Mouse (Mus musculus) intestine, postnatal 0 days (tissue): ENCODE results near the gene Enah. TPM values are rescaled to one million over a fixed set of nuclear protein-coding genes. Genes with fewer than 3 reads are reported as not detected.
A peak's percentile ranks its signal among the peaks of the same experiment; 100 is the strongest.

ENCODE experiments used
- ATAC-seq: fragments of 200-750 bp; cut with Nextera tagmentation; 2 replicates; pipeline ENCODE4 v1.8.0; 2017; ENCODE audit warnings: mild to moderate bottlenecking, moderate TSS enrichment, moderate library complexity
- H3K27ac ChIP-seq: fragments of 300-500 bp; sonication (generic); 2 replicates; pipeline ENCODE4 v1.5.1; 2014; ENCODE audit warnings: mild to moderate bottlenecking, low read depth, low read length, moderate library complexity
- H3K27me3 ChIP-seq: fragments of 300-500 bp; sonication (generic); replicated peaks from 2 replicates; pipeline ENCODE4 v1.6.1; 2014; ENCODE audit warnings: low read length, mixed read lengths; ENCODE audit not compliant: control insufficient read depth, insufficient read depth
- H3K36me3 ChIP-seq: fragments of 300-500 bp; sonication (generic); 2 replicates; pipeline ENCODE4 v1.6.1; 2014; ENCODE audit warnings: mild to moderate bottlenecking, moderate library complexity; ENCODE audit not compliant: control insufficient read depth, insufficient read depth
- H3K4me1 ChIP-seq: fragments of 300-500 bp; sonication (generic); replicated peaks from 2 replicates; pipeline ENCODE4 v1.6.1; 2014; ENCODE audit warnings: antibody characterized with exemption, low read length, mixed read lengths; ENCODE audit not compliant: control insufficient read depth, insufficient read depth
- H3K4me2 ChIP-seq: fragments of 300-500 bp; sonication (generic); replicated peaks from 2 replicates; pipeline ENCODE4 v1.6.1; 2014; ENCODE audit warnings: low read depth, mild to moderate bottlenecking, moderate library complexity
- H3K4me3 ChIP-seq: fragments of 300-500 bp; sonication (generic); 2 replicates; pipeline ENCODE4 v1.5.1; 2014; ENCODE audit warnings: low read depth, low read length
- H3K9ac ChIP-seq: fragments of 300-500 bp; sonication (generic); 2 replicates; pipeline ENCODE4 v1.6.1; 2014; ENCODE audit warnings: mild to moderate bottlenecking, low read depth, low read length
- H3K9me3 ChIP-seq: fragments of 300-500 bp; sonication (generic); 2 replicates; pipeline ENCODE4 v1.6.1; 2016; ENCODE audit warnings: mixed run types; ENCODE audit not compliant: control insufficient read depth
- CTCF ChIP-seq: sonication (generic); IDR thresholded peaks from 2 replicates; pipeline ENCODE4 v1.5.1; 2016; ENCODE audit warnings: low read depth, mild to moderate bottlenecking, control low read depth, antibody characterized with exemption, moderate library complexity
- WGBS: fragments of 180-500 bp; shearing (Covaris S2); extraction: QIAGEN DNeasy Blood & Tissue Kit; methylation state at CpG from one replicate; pipeline ENCODE4 v1.1.7; 2014; 5-methylcytosine and 5-hydroxymethylcytosine counted together
- polyA plus RNA-seq: library from polyadenylated mRNA; unstranded; fragments of >200 nt; fragmentation: Nextera tagmentation; extraction: Ambion mirVana; gene quantifications from 2 replicates; pipeline ENCODE4 v1.2.1, GENCODE M21; 2015

Gene Enah
- polyA plus RNA-seq, 1 experiment from 2014 or later, result 4.9 TPM

DNA sequence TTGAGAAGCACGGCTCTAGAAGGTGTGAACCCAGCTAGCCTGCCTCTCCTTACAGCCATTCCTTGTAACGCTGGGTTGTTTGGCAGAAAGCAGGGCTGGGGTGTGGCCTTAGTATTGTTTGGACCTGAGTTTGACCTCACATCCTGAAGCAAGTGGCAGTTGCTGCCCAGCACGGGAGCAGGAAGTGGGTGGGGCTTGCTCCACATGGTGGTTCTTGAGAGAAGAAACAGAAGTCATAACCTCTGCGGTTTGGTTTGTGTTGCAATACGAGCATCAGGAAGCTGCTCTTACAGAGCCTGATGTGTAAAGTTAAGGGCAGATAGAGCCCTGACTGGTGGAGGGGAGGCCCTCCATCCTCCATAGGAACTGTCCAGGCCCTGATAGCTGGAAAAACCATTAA lies 159.1 kb downstream of the Enah start:
- Histone ChIP-seq H3K4me1 (0 out of 2 replicates have a peak, but pooled peaks cover 5% of the 10 kb centered on the region), H3K9me3 (0 out of 2 replicates have a peak, but pooled peaks cover 2% of the 10 kb centered on the region), H3K36me3 (no peaks in the 10 kb centered on the region), H3K4me2 (0 out of 2 replicates have a peak overlapping the region, but pooled peaks have one; percentile 17), H3K27me3 (no peaks in the 10 kb centered on the region), H3K27ac (peak overlapping the region; percentile 9), H3K4me3 (no peak overlapping the region), H3K9ac (no peak overlapping the region)
- WGBS, result under 1% methylated on average over 5 of the region's 5 CpGs
- peak; percentile 69 for ATAC-seq
- TF ChIP-seq CTCF, result no peak

GRCm38 (mm10) chr1:181856329-181856728 lies 163.5 kb downstream of the Enah start:
- TF ChIP-seq CTCF, result no peak
- H3K27me3 ChIP-seq, result no peaks in the 10 kb centered on the region
- H3K4me3 ChIP-seq, result no peak overlapping the region
- no peaks in the 10 kb centered on the region for H3K36me3 ChIP-seq
- H3K27ac ChIP-seq, result no peak overlapping the region
- H3K4me1 ChIP-seq, result no peaks in the 10 kb centered on the region
- H3K9ac ChIP-seq, result no peak overlapping the region
- 0 out of 2 replicates have a peak, but pooled peaks cover 2% of the 10 kb centered on the region for H3K9me3 ChIP-seq
- 75% methylated on average over 2 of the region's 2 CpGs for WGBS
- no peak overlapping the region for H3K4me2 ChIP-seq
- no peak for ATAC-seq

- no peak overlapping the region for H3K4me3 ChIP-seq
- 0 out of 2 replicates have a peak, but pooled peaks cover 2% of the 10 kb centered on the region for H3K9me3 ChIP-seq
- no peak for TF ChIP-seq CTCF
- no peaks in the 10 kb centered on the region for H3K27me3 ChIP-seq
- H3K4me1 ChIP-seq, result no peaks in the 10 kb centered on the region
- no peak overlapping the region for H3K9ac ChIP-seq
- H3K36me3 ChIP-seq, result no peaks in the 10 kb centered on the region
- no peak for ATAC-seq
- no peak overlapping the region for H3K27ac ChIP-seq
- 93% methylated on average over 2 of the region's 2 CpGs for whole genome bisulfite sequencing
- no peak overlapping the region for H3K4me2 ChIP-seq
These were observed 165.0 kb downstream of the Enah start for GRCm38 (mm10) chr1:181854829-181855228.

DNA sequence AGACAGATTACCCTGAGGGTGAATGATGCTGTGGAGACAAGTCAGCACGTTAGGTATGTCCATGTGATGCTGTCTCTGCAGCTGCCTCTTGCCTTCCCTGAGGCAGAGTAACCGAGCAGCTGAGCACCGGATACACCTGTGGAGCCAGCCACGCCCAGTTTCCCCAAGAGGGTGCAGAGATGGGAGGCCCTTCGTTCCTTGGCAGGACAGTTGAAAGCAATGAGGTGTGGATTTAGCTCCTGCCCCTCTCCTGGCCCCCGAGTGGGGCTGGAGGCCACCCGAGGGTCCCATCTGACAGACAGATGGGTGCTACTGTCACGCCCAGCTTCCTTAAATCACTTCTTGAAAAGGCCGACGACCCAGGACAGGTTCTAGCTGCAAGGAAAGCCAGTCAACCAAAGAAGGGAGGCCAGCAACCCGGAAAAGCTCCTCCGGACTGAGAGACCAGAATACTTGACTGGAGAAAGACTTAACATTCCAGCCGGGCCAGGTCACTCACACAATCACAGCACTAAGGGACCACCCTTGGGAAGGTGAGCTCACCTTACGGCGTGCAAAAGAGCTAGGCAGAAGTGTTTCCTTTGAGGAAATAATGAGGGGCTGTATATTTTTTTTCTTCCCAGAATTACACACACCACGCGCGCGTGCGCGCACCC lies 166.6 kb downstream of the Enah start:
- Histone ChIP-seq H3K4me1 (no peaks in the 10 kb centered on the region), H3K9me3 (0 out of 2 replicates have a peak, but pooled peaks cover 2% of the 10 kb centered on the region), H3K4me2 (peak overlapping the region; percentile 65), H3K4me3 (peak overlapping the region; percentile 28), H3K27me3 (no peaks in the 10 kb centered on the region), H3K36me3 (no peaks in the 10 kb centered on the region), H3K27ac (peak overlapping the region; percentile 77), H3K9ac (peak overlapping the region; percentile 40; the same call in 1 of the 2 replicates)
- ATAC-seq, result peak; percentile 92
- no peak for TF ChIP-seq CTCF
- WGBS, result 7% methylated on average over 19 of the region's 21 CpGs

DNA sequence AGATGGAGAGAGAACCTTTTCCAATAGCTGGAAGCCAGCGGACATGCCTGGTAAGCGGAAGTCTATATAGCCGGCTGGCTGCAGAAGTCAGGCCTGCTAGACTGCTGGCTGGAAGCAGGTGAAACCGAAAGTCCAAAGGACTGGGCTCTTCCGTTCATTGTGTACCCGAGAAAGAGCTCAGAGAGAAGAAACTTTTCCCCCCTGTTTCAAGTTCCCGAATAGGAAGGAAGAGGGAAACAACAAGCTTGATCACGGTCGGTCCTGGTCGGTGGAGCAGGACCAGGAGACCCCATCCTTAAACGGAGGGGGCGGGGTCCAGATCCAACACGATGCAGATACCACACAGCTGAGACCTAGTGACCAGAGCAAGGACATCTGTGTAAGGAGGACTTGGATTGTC lies 167.3 kb downstream of the Enah start:
- H3K4me3 ChIP-seq, result peak overlapping the region; percentile 28
- H3K36me3 ChIP-seq, result no peaks in the 10 kb centered on the region
- H3K4me2 ChIP-seq, result peak overlapping the region; percentile 65
- H3K4me1 ChIP-seq, result no peaks in the 10 kb centered on the region
- 0 out of 2 replicates have a peak, but pooled peaks cover 2% of the 10 kb centered on the region for H3K9me3 ChIP-seq
- H3K27ac ChIP-seq, result peak overlapping the region; percentile 77
- WGBS, result 28% methylated on average over 13 of the region's 13 CpGs
- H3K27me3 ChIP-seq, result no peaks in the 10 kb centered on the region
- H3K9ac ChIP-seq, result no peak overlapping the region
- ATAC-seq, result peak; percentile 74
- TF ChIP-seq CTCF, result no peak

DNA sequence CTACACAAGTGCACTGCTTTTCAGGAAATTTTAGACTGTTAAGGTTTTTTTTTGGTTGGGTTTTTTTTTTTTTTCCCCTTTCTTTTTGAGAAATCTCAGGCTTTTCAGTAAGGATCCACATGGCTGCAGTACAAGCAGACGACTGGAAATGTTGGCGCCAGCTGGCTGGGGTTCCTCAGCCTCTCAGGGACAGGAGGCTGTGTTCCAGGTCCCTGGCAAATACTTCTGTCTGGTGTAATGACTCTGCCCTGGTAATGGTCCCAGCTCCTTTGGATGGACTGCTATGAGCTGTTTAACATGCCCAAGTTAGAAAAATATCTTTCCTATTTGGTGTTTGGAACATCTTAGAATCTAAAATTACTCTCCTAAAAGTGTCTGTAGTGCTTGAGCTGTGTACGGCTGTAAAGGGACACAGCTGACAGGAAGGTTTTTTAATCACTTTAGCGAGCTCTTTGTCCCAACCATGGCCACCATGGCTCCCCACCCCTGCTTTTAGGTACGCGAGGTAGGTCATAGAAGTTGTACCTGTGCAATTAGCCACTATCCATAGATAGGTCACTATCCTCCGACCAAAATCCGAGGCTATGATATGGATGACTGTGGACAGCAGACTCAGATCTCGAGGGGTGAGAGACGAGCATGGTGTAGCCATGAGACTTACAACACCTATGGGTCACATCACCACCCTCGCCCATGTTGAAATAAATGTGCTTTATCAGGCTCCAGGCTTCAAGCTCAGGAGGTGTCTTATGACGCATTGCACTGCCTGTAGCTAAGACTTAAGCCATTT lies 168.1 kb downstream of the Enah start:
- Histone ChIP-seq H3K4me1 (no peaks in the 10 kb centered on the region), H3K9me3 (no peaks in the 10 kb centered on the region), H3K9ac (no peak overlapping the region), H3K4me2 (peak overlapping the region; percentile 65; the same call in 1 of the 2 replicates), H3K36me3 (no peaks in the 10 kb centered on the region), H3K27ac (peak overlapping the region; percentile 77), H3K27me3 (no peaks in the 10 kb centered on the region), H3K4me3 (no peak overlapping the region)
- ATAC-seq, result no peak
- WGBS, result 90% methylated on average over 12 of the region's 12 CpGs
- TF ChIP-seq CTCF, result no peak
